Mouse (Mus musculus): Measurements from ENCODE around the gene Wdr38. TPM values are rescaled to one million over a fixed set of nuclear protein-coding genes. Genes with fewer than 3 reads are reported as not detected.
"Not testable (repeated sequence)": the region's sequence is repeated elsewhere in the genome, so short reads cannot be mapped to it uniquely, and the experiment has no call there.

The Wdr38 gene
- total RNA-seq, 2 experiments from 2014 or later: 0.08 TPM; not detected in 1

GRCm38 (mm10) chr2:38987803-38988510 lies 9.3 kb upstream of the Wdr38 start:
- DNase-seq: no peak
- intact Hi-C loops (cut with DNase I; ENCODE audit: low total_unique reads): loop anchor here (2.0 kb wide), 1 partner anchor 49 kb away; no protein-coding TSS in a partner anchor

DNA sequence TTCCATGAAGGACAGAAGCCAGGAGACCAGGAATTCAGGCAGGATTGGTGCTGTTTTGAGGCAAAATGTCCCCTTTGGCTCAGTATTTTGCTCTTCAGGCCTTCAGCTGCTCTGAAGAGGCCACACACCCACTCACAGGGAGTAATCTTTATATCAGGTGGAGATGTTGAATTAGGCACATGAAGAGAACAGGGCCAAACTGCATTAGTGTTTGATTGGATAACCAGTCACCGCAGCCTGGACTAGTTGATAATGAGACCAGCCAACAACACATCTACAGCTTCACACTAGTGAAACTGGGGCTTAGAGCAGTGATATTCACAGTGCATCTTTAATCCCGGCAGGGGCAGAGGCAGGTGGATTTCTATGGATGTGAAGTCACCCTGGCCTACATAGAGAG lies 8.3 kb upstream of the Wdr38 start:
- no peak for DNase-seq
- intact Hi-C loops (cut with DNase I; ENCODE audit: low total_unique reads): loop anchor here (2.0 kb wide), 1 partner anchor 50 kb away; no protein-coding TSS in a partner anchor

GRCm38 (mm10) chr2:38992004-38992403 lies 5.3 kb upstream of the Wdr38 start:
- intact Hi-C loops (cut with DNase I; ENCODE audit: low total_unique reads): no loop called here
- no peak for DNase-seq

- intact Hi-C loops (cut with DNase I; ENCODE audit: low total_unique reads): no loop called here
- no peak for DNase-seq
Measured at GRCm38 (mm10) chr2:38992452-38992851, 4.8 kb upstream of the Wdr38 start.

DNA sequence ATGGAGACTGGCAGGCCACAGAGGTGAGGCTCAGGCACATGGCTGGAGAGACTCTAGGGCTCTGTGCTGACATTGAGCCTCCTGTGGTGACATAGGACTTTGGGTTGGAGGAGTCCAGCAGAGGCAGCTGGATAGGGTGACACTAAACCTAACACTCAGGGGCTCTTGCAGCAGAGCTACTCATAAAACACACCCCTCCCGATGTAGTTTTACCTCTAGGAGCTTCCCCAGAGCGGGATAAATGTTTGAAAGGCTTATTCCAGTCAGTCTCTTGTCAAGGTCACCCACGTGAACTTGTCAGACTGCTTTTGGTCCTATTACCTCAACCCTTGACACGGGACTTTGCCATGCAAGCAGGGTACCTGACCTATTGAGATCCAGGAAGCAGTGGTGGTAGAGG lies 2.1 kb downstream of the Wdr38 start:
- DNase-seq: no peak
- intact Hi-C loops (cut with DNase I; ENCODE audit: low total_unique reads): no loop called here

- intact Hi-C loops (cut with DNase I; ENCODE audit: low total_unique reads): no loop called here
- DNase-seq: no peak
Measured at GRCm38 (mm10) chr2:38999910-39000586, 2.8 kb downstream of the Wdr38 start.

DNA sequence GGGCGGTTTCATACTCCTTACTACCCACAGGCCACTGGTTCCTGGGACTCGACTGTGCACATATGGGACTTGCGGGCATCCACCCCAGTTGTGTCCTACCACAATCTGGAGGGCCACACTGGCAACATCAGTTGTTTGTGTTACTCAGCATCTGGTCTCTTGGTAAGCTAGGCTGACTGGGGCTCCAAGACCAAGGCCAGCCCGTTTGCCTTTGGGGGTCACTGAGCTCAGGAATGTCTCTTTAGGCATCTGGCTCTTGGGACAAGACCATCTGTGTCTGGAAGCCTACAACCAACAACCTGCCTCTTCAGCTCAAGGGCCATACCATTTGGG lies 3.3 kb downstream of the Wdr38 start:
- no peak for DNase-seq
- intact Hi-C loops (cut with DNase I; ENCODE audit: low total_unique reads): no loop called here

GRCm38 (mm10) chr2:39001866-39002265 lies 4.6 kb downstream of the Wdr38 start:
- intact Hi-C loops (cut with DNase I; ENCODE audit: low total_unique reads): no loop called here
- no peak for DNase-seq

GRCm38 (mm10) chr2:39003106-39003505 lies 5.8 kb downstream of the Wdr38 start:
- intact Hi-C loops (cut with DNase I; ENCODE audit: low total_unique reads): no loop called here
- no peak for DNase-seq

GRCm38 (mm10) chr2:39003512-39003911 lies 6.2 kb downstream of the Wdr38 start:
- intact Hi-C loops (cut with DNase I; ENCODE audit: low total_unique reads): no loop called here
- DNase-seq: no peak

DNA sequence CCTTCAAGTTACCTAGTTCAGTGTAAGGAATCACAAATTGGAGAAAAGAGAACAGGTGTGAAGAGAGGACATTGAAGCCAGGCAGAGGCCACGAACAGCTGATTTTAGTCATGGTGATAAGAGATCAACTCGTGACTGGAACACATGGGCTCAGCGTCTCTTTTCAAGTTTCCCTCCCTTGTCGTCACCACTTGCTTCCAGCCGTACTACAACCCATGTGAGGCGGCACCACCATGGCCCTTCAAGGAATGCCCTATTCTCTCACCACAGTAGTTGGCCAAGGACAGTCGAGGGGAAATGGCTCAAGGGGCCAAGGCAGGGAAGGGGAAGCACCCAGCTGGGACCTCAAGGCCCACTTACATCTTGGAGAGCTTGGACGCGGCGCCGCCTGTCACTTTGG lies 7.1 kb downstream of the Wdr38 start:
- DNase-seq: no peak
- intact Hi-C loops (cut with DNase I; ENCODE audit: low total_unique reads): no loop called here

DNA sequence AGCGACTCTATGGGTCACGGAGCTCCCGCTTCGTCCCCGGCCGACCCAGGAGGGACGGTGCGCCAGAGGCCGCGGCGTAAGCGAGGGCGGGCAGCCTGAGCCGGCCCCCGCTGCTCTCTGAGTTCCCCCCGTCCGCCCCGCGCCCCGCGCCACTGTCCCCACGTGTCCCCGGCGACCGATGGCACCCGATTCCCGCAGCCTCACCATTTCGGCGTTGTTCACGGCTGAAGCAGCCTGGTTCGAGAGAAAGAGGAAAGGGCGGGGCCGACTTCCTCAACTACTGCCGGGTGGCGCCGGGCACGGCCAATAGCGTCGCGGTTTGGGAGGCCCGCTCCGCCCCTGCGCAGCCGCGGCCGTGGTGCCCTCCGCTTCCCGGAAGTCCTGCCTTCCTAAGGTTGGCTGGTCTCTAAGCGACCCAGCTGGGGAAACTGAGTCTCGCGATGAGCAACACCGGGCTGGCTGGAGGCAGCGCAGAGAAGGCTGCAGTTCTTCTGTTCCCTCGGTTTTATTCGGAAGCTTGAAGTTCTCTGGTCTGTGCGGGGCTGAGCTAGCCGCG lies 7.7 kb downstream of the Wdr38 start, which contains the start of gene Arpc5l:
Gene Arpc5l, plus strand, starts transcription at position 469 of the 556 bp plus-strand sequence.
- DNase-seq: peak; percentile 94
- intact Hi-C loops (cut with DNase I; ENCODE audit: low total_unique reads): no loop called here

DNA sequence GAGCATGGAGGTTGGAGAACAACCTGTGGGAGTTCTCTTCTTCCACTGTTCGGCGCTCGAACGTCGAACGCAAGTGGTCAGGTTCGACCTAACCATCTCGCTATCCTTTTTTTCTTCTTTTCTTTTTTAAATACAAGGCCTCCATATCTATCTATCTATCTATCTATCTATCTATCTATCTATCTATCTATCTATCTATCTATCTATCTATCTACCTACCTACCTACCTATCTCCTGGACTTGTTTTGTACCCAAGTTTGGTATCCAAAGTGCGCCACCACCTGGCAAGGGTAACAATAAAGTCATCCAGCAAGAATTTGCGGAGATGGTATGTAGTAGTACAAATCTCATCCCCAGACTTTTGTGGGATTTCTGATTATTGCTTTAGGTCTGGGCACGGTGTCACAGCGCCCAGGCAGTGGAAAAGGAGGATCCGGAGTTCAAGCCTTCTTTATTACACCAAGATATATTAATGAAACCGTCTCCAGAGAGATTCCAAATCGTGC lies 8.4 kb downstream of the Wdr38 start, which contains the start of gene Rpl35:
Gene Rpl35, minus strand, starts transcription at position 51 of the 506 bp plus-strand sequence.
- DNase-seq: no peak
- intact Hi-C loops (cut with DNase I; ENCODE audit: low total_unique reads): no loop called here

DNA sequence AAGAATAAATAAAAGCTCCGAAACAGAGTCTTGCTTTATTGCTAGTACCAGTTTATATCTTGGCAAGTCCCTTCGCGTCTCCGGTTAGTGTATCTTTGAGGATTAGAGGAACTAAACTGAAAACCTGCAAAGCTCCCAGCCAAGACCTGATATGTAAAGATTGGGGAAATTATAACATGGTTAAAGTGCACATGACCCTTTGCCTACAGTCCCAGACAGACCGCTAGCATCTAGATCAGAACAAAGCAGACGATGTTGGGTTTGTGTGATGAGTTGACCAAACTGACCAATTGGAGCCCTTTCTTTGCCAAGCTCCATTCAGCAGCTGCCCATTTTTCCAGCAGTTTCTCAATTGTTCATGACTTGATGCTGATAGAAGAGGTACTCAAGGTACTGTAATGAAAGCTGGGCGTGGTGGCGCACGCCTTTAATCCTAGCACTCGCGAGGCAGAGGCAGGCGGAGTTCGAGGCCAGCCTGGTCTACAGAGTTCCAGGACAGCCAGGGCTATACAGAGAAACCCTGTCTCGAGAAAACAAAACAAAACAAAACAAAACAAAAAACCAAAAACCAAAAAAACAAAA lies 9.0 kb downstream of the Wdr38 start:
- DNase-seq: no peak
- intact Hi-C loops (cut with DNase I; ENCODE audit: low total_unique reads): no loop called here

DNA sequence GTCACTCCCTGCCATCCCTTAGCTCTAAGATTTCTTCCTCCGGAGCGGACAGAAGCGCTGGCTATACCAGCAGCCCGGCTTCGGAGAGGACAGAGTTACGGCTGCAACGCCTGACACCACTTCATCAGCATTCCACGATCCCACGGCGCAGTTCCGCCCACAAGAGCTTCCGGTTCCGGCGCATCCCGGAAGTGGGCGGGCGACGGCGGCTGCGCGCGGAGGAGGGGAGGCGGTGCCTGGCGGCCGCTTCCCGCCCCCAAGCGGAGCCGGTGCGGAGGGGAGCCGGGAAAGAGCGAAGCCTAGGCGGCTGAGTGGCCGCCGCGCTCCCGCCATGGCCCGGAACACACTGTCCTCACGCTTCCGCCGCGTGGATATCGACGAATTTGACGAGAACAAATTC lies 10.6 kb downstream of the Wdr38 start:
- intact Hi-C loops (cut with DNase I; ENCODE audit: low total_unique reads): no loop called here
- peak; percentile 95 for DNase-seq

GRCm38 (mm10) chr2:39008350-39008851 lies 11.1 kb downstream of the Wdr38 start:
- DNase-seq: no peak
- intact Hi-C loops (cut with DNase I; ENCODE audit: low total_unique reads): no loop called here

GRCm38 (mm10) chr2:39008954-39009365 lies 11.7 kb downstream of the Wdr38 start:
- no peak for DNase-seq
- intact Hi-C loops (cut with DNase I; ENCODE audit: low total_unique reads): no loop called here

DNA sequence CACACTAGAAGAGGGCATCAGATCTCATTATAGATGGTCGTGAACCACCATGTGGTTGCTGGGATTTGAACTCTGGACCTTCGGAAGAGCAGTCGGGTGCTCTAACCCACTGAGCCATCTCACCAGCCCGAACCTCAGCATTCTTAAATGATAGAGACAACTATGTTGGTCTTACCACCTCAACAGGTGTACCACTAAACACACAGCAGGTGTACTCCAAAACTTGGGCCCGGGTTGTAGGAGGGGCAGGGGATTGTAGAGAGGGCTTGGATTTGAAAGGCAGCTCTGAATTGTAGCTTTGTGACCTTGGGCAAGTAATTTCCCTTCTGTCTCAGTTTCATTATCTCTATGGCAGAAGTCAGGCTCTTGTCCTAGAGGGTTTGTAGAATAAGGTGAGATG lies 12.9 kb downstream of the Wdr38 start:
- intact Hi-C loops (cut with DNase I; ENCODE audit: low total_unique reads); DNase-seq: not testable (repeated sequence)

- intact Hi-C loops (cut with DNase I; ENCODE audit: low total_unique reads): no loop called here
Measured at GRCm38 (mm10) chr2:39011264-39011663, 14.0 kb downstream of the Wdr38 start.

DNA sequence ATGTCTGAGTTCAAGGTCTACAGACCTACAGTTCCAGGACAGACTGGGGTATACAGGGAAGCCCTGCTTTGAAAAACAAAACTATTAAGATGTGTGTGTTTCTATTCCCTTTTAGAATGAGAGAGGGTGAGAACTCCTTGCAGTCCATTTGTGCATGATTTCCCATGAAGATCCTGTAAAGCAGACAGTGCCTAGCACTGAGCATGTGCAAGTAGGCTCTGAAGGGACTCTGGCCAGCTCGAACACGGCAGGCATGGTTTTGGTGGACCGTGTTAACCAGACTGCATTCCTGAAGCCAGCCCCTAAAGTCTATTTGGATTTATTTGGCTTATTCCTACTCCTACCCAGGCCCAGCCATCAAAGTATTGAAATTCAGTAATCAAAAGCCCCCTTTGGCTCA lies 14.7 kb downstream of the Wdr38 start:
- DNase-seq: no peak
- intact Hi-C loops (cut with DNase I; ENCODE audit: low total_unique reads): no loop called here

More at GRCm38 (mm10) chr2:39011264-39011663, 14.0 kb downstream of the Wdr38 start:
- no peak for DNase-seq
